Mouse (Mus musculus): ENCODE results near the gene Pcgf2.

DNA sequence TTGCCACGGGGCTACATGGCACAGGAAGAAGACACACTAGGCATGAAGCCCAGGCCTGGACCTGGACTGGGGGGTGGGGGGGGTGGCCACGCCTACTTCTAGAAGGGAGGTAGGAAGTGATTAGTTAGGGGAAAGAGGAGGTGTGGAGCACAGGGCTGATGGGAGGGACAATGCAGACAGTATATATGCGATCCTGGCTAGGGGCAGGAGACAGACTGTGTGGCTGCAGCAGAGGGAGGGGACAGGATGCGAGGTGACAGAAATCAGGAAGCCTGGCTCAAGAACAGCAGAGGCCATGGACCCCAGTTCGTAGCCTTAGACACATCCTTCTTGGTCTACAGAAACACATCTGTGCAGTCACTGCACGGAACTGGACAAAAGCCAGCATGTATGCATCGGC lies 23.4 kb upstream of the Pcgf2 start:
- TF ChIP-seq CTCF (IDR thresholded peaks at IDR 0.05) (no peak), EP300 (IDR thresholded peaks at IDR 0.05) (no peak)
